Mouse (Mus musculus) MEL (cell line): ENCODE measurements around the gene Abcc9. TPM values are rescaled to one million over a fixed set of nuclear protein-coding genes. Genes with fewer than 3 reads are reported as not detected.

Experiments used
- DNase-seq: peaks from one replicate; pipeline ENCODE4 v3.0.0; 2011; ENCODE audit warnings: low read depth, low spot score
- H3K27ac ChIP-seq: 2 replicates; pipeline ENCODE4 v1.5.1; 2012; ENCODE audit warnings: low read depth, mild to moderate bottlenecking, control low read depth, low read length, moderate library complexity; ENCODE audit not compliant: control insufficient read depth
- H3K27me3 ChIP-seq, 2 experiments: fragments of 150-350 bp in 1 of 2; sonication (generic) in 1 of 2; 2 replicates each; pipeline ENCODE4 v1.6.1; 2012; ENCODE audit warnings: low read length in 2 of 2, mild to moderate bottlenecking in 2 of 2, improper control_type of control experiment in 1 of 2, moderate library complexity in 1 of 2; ENCODE audit not compliant: insufficient read depth in 2 of 2, control insufficient read depth in 1 of 2
- H3K36me3 ChIP-seq, 2 experiments: 2 replicates each; pipeline ENCODE4 v1.6.1; 2012 to 2014; ENCODE audit warnings: low read length in 2 of 2, improper control_type of control experiment in 1 of 2, inconsistent platforms in 1 of 2, mild to moderate bottlenecking in 1 of 2; ENCODE audit not compliant: insufficient read depth in 2 of 2, control insufficient read depth in 1 of 2
- H3K4me1 ChIP-seq, 2 experiments: fragments of 150-350 bp in 1 of 2; sonication (generic) in 1 of 2; 2 replicates each; pipeline ENCODE4 v1.6.1; 2012; ENCODE audit warnings: low read length in 2 of 2, improper control_type of control experiment in 1 of 2, mild to moderate bottlenecking in 1 of 2; ENCODE audit not compliant: insufficient read depth in 2 of 2, control insufficient read depth in 1 of 2
- H3K4me3 ChIP-seq, 2 experiments: fragments of 150-350 bp in 1 of 2; sonication (generic) in 1 of 2; 2 replicates each; pipeline ENCODE4 v1.5.1; 2012; ENCODE audit warnings: low read depth in 2 of 2, low read length in 2 of 2, mild to moderate bottlenecking in 2 of 2, moderate library complexity in 2 of 2, control low read depth in 1 of 2, improper control_type of control experiment in 1 of 2; ENCODE audit not compliant: control insufficient read depth in 1 of 2, insufficient read depth in 1 of 2
- H3K79me2 ChIP-seq: 2 replicates; pipeline ENCODE4 v1.6.1; 2012; ENCODE audit warnings: mild to moderate bottlenecking, low read length, moderate library complexity; ENCODE audit not compliant: control insufficient read depth, poor library complexity, insufficient read depth
- H3K9ac ChIP-seq: 2 replicates; pipeline ENCODE4 v1.6.1; 2012; ENCODE audit warnings: low read depth, mild to moderate bottlenecking, control low read depth, low read length, moderate library complexity; ENCODE audit not compliant: control insufficient read depth, poor library complexity, severe bottlenecking
- H3K9me3 ChIP-seq: fragments of 150-350 bp; sonication (generic); replicated peaks from 2 replicates; pipeline ENCODE4 v1.6.1; 2012; ENCODE audit warnings: mild to moderate bottlenecking, low read length, improper control_type of control experiment, moderate library complexity; ENCODE audit not compliant: insufficient read depth
- BHLHE40 ChIP-seq: IDR thresholded peaks from 2 replicates; pipeline ENCODE4 v1.6.1; 2012; ENCODE audit warnings: low read depth, mild to moderate bottlenecking, inconsistent platforms, low read length, improper control_type of control experiment, borderline replicate concordance
- CHD1 ChIP-seq: IDR thresholded peaks from 2 replicates; pipeline ENCODE4 v1.6.1; 2012; ENCODE audit warnings: low read depth, mild to moderate bottlenecking, inconsistent platforms, low read length, improper control_type of control experiment
- CTCF ChIP-seq, 3 experiments: IDR thresholded peaks in 2 of 3; conservative IDR thresholded peaks in 1 of 3; 2 replicates each; pipeline ENCODE4 v1.5.1; 2011 to 2012; ENCODE audit warnings: low read length in 3 of 3, low read depth in 2 of 3, mild to moderate bottlenecking in 2 of 3, improper control_type of control experiment in 1 of 3, inconsistent platforms in 1 of 3, mixed read lengths in 1 of 3, moderate library complexity in 1 of 3; ENCODE audit not compliant: control insufficient read depth in 1 of 3, insufficient read depth in 1 of 3, poor library complexity in 1 of 3, severe bottlenecking in 1 of 3
- E2F4 ChIP-seq: IDR thresholded peaks from 2 replicates; pipeline ENCODE4 v1.6.1; 2011; ENCODE audit warnings: low read depth, low read length, improper control_type of control experiment, borderline replicate concordance
- ELF1 ChIP-seq: IDR thresholded peaks from 2 replicates; pipeline ENCODE4 v1.6.1; 2014; ENCODE audit warnings: low read depth, mild to moderate bottlenecking, inconsistent platforms, low read length, improper control_type of control experiment, moderate library complexity
- GABPA ChIP-seq: IDR thresholded peaks from 2 replicates; pipeline ENCODE4 v1.6.1; 2012; ENCODE audit warnings: low read depth, mild to moderate bottlenecking, inconsistent platforms, low read length, improper control_type of control experiment, moderate library complexity
- GATA1 ChIP-seq: IDR thresholded peaks from 2 replicates; pipeline ENCODE4 v1.6.1; 2011; ENCODE audit warnings: low read depth, low read length, improper control_type of control experiment
- HCFC1 ChIP-seq: IDR thresholded peaks from 2 replicates; pipeline ENCODE4 v1.6.1; 2012; ENCODE audit warnings: low read depth, mild to moderate bottlenecking, inconsistent platforms, low read length, improper control_type of control experiment, moderate library complexity
- JUND ChIP-seq: IDR thresholded peaks from 2 replicates; pipeline ENCODE4 v1.6.1; 2011; ENCODE audit warnings: low read depth, mild to moderate bottlenecking, improper control_type of control experiment, low read length
- MAFK ChIP-seq: IDR thresholded peaks from 2 replicates; pipeline ENCODE4 v1.6.1; 2011; ENCODE audit warnings: low read depth, mild to moderate bottlenecking, low read length, improper control_type of control experiment, borderline replicate concordance
- MAZ ChIP-seq: IDR thresholded peaks from 2 replicates; pipeline ENCODE4 v1.6.1; 2012; ENCODE audit warnings: low read depth, mild to moderate bottlenecking, inconsistent platforms, low read length, improper control_type of control experiment
- MEF2A ChIP-seq: IDR thresholded peaks from 2 replicates; pipeline ENCODE4 v1.6.1; 2014; ENCODE audit warnings: low read depth, mild to moderate bottlenecking, inconsistent platforms, low read length, improper control_type of control experiment; ENCODE audit not compliant: poor library complexity, insufficient replicate concordance, severe bottlenecking; ENCODE audit errors: extremely low read depth
- MYC ChIP-seq: IDR thresholded peaks from 2 replicates; pipeline ENCODE4 v1.6.1; 2011; ENCODE audit warnings: low read depth, mild to moderate bottlenecking, low read length, improper control_type of control experiment, moderate library complexity
- NRF1 ChIP-seq: IDR thresholded peaks from 2 replicates; pipeline ENCODE4 v1.6.1; 2014; ENCODE audit warnings: low read depth, mild to moderate bottlenecking, inconsistent platforms, low read length, improper control_type of control experiment, moderate library complexity; ENCODE audit not compliant: poor library complexity, insufficient read depth, severe bottlenecking
- POLR2AphosphoS2 ChIP-seq: IDR thresholded peaks from 2 replicates; pipeline ENCODE4 v1.6.1; 2011; ENCODE audit warnings: low read length, improper control_type of control experiment
- SMC3 ChIP-seq: IDR thresholded peaks from 2 replicates; pipeline ENCODE4 v1.6.1; 2011; ENCODE audit warnings: low read depth, low read length, improper control_type of control experiment
- TAL1 ChIP-seq: IDR thresholded peaks from 2 replicates; pipeline ENCODE4 v1.6.1; 2012; ENCODE audit warnings: mild to moderate bottlenecking, inconsistent platforms, low read length, moderate library complexity, mixed read lengths
- UBTF ChIP-seq: IDR thresholded peaks from 2 replicates; pipeline ENCODE4 v1.6.1; 2012; ENCODE audit warnings: low read depth, mild to moderate bottlenecking, inconsistent platforms, low read length, improper control_type of control experiment, moderate library complexity, borderline replicate concordance; ENCODE audit not compliant: insufficient read depth
- USF2 ChIP-seq, 2 experiments: IDR thresholded peaks; 2 replicates each; pipeline ENCODE4 v1.6.1; 2011 to 2012; ENCODE audit warnings: improper control_type of control experiment in 2 of 2, low read length in 2 of 2, borderline replicate concordance in 1 of 2, inconsistent platforms in 1 of 2, low read depth in 1 of 2, mild to moderate bottlenecking in 1 of 2; ENCODE audit not compliant: insufficient read depth in 1 of 2
- ZC3H11A ChIP-seq: IDR thresholded peaks from 2 replicates; pipeline ENCODE4 v1.6.1; 2012; ENCODE audit warnings: low read depth, mild to moderate bottlenecking, inconsistent platforms, low read length, improper control_type of control experiment
- polyA plus RNA-seq, 2 experiments: library from polyadenylated mRNA; stranded (reverse) in 1 of 2; unstranded in 1 of 2; fragments of >175 nt in 1 of 2; fragments of >200 nt in 1 of 2; gene quantifications; 2 replicates each; pipeline versions ENCODE4 v1.2.1 to v1.2.4; 2012; ENCODE audit warnings: low replicate concordance in 2 of 2, low read depth in 1 of 2; ENCODE audit not compliant: insufficient read length in 2 of 2, insufficient read depth in 1 of 2, missing spikeins in 1 of 2
- total RNA-seq: library from RNA; depleted of rRNA; stranded (reverse); fragments of 300-350 nt; gene quantifications from 2 replicates; pipeline ENCODE4 v1.2.3, GENCODE M21; 2012

Gene Abcc9
- total and polyA plus RNA-seq, 3 experiments = not detected

DNA sequence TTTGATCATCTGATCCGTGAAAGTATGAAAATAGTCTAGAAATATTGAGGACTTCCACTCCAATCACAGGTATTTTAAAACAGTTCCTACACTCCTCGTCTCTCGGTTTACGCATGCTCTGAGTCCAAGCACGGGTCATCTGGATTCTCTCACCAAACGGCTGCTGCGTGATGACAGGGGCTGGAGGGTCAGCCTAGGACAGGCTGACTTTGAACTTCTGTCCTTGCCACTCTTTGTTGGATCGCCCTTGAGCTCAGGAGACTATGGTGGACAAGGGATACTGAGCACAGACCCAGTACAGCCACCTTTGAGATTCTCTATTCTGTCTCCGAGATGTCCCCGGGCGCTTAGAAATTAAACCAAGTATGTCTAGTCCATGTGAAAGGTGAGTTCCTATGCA, 12.4 kb downstream of the Abcc9 start:
- H3K27me3 ChIP-seq = no peaks in the 10 kb centered on the region; a peak in 1 of 4 replicates
- H3K9me3 ChIP-seq = no peaks in the 10 kb centered on the region

DNA sequence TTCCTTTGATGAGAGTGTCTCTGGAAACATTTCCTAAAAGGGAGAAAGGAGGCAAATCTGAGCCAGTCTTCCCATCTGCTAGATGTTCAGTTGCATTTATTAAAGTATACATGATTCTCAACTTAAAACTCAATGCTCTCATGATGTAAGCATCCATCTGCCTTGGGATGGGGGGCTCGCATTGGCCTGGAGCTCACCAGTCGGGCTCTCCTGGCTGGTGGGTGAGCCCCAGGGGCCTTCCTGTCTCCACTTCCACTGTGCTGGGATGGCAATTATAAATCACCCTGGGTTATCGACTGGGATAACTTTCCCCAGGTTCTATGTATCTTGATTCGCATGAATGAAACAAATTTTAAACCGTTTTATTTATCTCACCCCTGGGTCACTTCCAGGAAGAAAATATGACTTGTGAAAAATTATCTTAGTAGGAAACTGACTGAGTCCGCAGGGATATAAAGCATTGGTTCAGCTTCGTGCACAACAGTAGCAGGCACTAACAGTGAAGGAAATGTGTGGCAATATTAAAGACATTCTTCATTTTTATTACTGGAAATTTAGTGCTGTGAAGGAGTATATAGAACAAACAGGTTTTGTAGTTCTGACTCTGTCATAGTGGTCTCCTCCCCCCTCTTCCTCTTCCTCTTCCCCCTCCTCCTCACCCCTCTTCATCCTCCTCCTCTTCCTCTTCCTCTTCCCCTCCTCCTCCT, 19.0 kb downstream of the Abcc9 start:
- H3K9ac ChIP-seq = no peak overlapping the region
- DNase-seq = no peak
- no peaks in the 10 kb centered on the region for H3K79me2 ChIP-seq
- no peaks in the 10 kb centered on the region for H3K36me3 ChIP-seq
- H3K27me3 ChIP-seq = no peaks in the 10 kb centered on the region
- H3K9me3 ChIP-seq = no peaks in the 10 kb centered on the region
- TF ChIP-seq HCFC1 (no peak), MEF2A (no peak), MAZ (no peak), JUND (no peak), GATA1 (no peak), POLR2AphosphoS2 (no peak), GABPA (no peak), UBTF (no peak)
- H3K27ac ChIP-seq = no peak overlapping the region
- no peaks in the 10 kb centered on the region for H3K4me1 ChIP-seq
- H3K4me3 ChIP-seq = no peak overlapping the region

More for the DNA sequence above, 12.4 kb downstream of the Abcc9 start:
- TF ChIP-seq BHLHE40 (no peak), CTCF (IDR thresholded peaks at IDR 0.05 in 2 of 3, conservative IDR thresholded peaks at IDR 0.05 in 1 of 3; ENCODE audit: control insufficient read depth in 1 of 3, insufficient read depth in 1 of 3, low read depth in 2 of 3, low read length in 3 of 3, poor library complexity in 1 of 3, severe bottlenecking in 1 of 3) (no peak), ELF1 (no peak), UBTF (no peak), GABPA (no peak), SMC3 (no peak), MYC (no peak), CHD1 (no peak), MAFK (no peak), USF2 (IDR thresholded peaks at IDR 0.05; ENCODE audit: borderline replicate concordance in 1 of 2, insufficient read depth in 1 of 2, low read depth in 1 of 2, low read length in 2 of 2) (no peak), NRF1 (no peak), TAL1 (no peak), ZC3H11A (no peak), E2F4 (no peak), MAZ (no peak), JUND (no peak)
- Histone ChIP-seq H3K4me1 (no peaks in the 10 kb centered on the region), H3K79me2 (no peaks in the 10 kb centered on the region), H3K4me3 (no peak overlapping the region), H3K27ac (no peak overlapping the region), H3K9ac (no peak overlapping the region), H3K36me3 (no peaks in the 10 kb centered on the region)
- no peak for DNase-seq
